Mouse (Mus musculus) kidney, embryonic 16.5 days (tissue): ENCODE results near the gene Nudt1. TPM values are rescaled to one million over a fixed set of nuclear protein-coding genes. Genes with fewer than 3 reads are reported as not detected.

Experiments
- ATAC-seq: fragments of 200-750 bp; cut with Nextera tagmentation; 2 replicates; pipeline ENCODE4 v1.8.0; 2017; ENCODE audit warnings: moderate TSS enrichment; ENCODE audit not compliant: low FRiP score, low TSS enrichment
- H3K27ac ChIP-seq: fragments of 300-500 bp; sonication (generic); 2 replicates; pipeline ENCODE4 v1.5.1; 2014; ENCODE audit warnings: low read length
- H3K27me3 ChIP-seq: fragments of 300-500 bp; sonication (generic); 2 replicates; pipeline ENCODE4 v1.6.1; 2014; ENCODE audit warnings: low read length, control low read depth, mixed read lengths; ENCODE audit not compliant: insufficient read depth
- H3K36me3 ChIP-seq: fragments of 300-500 bp; sonication (generic); 2 replicates; pipeline ENCODE4 v1.6.1; 2014; ENCODE audit warnings: low read length, control low read depth, mixed read lengths; ENCODE audit not compliant: insufficient read depth
- H3K4me1 ChIP-seq: fragments of 300-500 bp; sonication (generic); 2 replicates; pipeline ENCODE4 v1.6.1; 2014; ENCODE audit warnings: low read length, control low read depth, mixed read lengths; ENCODE audit not compliant: insufficient read depth
- H3K4me2 ChIP-seq: fragments of 300-500 bp; sonication (generic); replicated peaks from 2 replicates; pipeline ENCODE4 v1.6.1; 2014; ENCODE audit warnings: low read depth, low read length
- H3K4me3 ChIP-seq: fragments of 300-500 bp; sonication (generic); 2 replicates; pipeline ENCODE4 v1.5.1; 2014; ENCODE audit warnings: mild to moderate bottlenecking, low read length
- H3K9ac ChIP-seq: fragments of 300-500 bp; sonication (generic); replicated peaks from 2 replicates; pipeline ENCODE4 v1.6.1; 2014; ENCODE audit warnings: low read length
- H3K9me3 ChIP-seq: fragments of 300-500 bp; sonication (generic); 2 replicates; pipeline ENCODE4 v1.6.1; 2016; ENCODE audit warnings: low read length, control low read depth
- WGBS: fragments of 180-500 bp; shearing (Covaris S2); extraction: QIAGEN DNeasy Blood & Tissue Kit; methylation state at CpG from one replicate; pipeline ENCODE4 v1.1.7; 2014; 5-methylcytosine and 5-hydroxymethylcytosine counted together
- polyA plus RNA-seq: library from polyadenylated mRNA; unstranded; fragments of >200 nt; fragmentation: Nextera tagmentation; extraction: Ambion mirVana; gene quantifications from 2 replicates; pipeline ENCODE4 v1.2.1, GENCODE M21; 2015

Gene Nudt1
- polyA plus RNA-seq, 1 experiment from 2014 or later: 55.2 TPM

- 76% methylated on average over 1 of the region's 1 CpGs for WGBS
- Histone ChIP-seq H3K4me3 (no peak overlapping the region), H3K9me3 (peaks cover 4% of the 10 kb centered on the region; the same call in 1 of the 2 replicates), H3K36me3 (peaks cover 40% of the 10 kb centered on the region), H3K9ac (no peak overlapping the region), H3K4me1 (peaks cover 7% of the 10 kb centered on the region; the same call in 1 of the 2 replicates), H3K4me2 (no peak overlapping the region), H3K27me3 (no peaks in the 10 kb centered on the region), H3K27ac (no peak overlapping the region)
- ATAC-seq: no peak
These were observed 15.2 kb downstream of the Nudt1 start for GRCm38 (mm10) chr5:140336680-140337079.

GRCm38 (mm10) chr5:140338779-140339178 lies 17.3 kb downstream of the Nudt1 start:
- peaks cover 4% of the 10 kb centered on the region; the same call in 1 of the 2 replicates for H3K9me3 ChIP-seq
- H3K9ac ChIP-seq: no peak overlapping the region
- peaks cover 40% of the 10 kb centered on the region for H3K36me3 ChIP-seq
- no peak overlapping the region for H3K4me3 ChIP-seq
- 100% methylated on average over 4 of the region's 4 CpGs for WGBS
- no peak overlapping the region for H3K27ac ChIP-seq
- H3K4me1 ChIP-seq: no peaks in the 10 kb centered on the region
- H3K27me3 ChIP-seq: no peaks in the 10 kb centered on the region
- H3K4me2 ChIP-seq: no peak overlapping the region
- ATAC-seq: no peak

- H3K4me3 ChIP-seq: no peak overlapping the region
- H3K36me3 ChIP-seq: peaks cover 40% of the 10 kb centered on the region
- H3K9ac ChIP-seq: no peak overlapping the region
- ATAC-seq: no peak
- no peaks in the 10 kb centered on the region for H3K4me1 ChIP-seq
- H3K9me3 ChIP-seq: peaks cover 4% of the 10 kb centered on the region; the same call in 1 of the 2 replicates
- H3K27me3 ChIP-seq: no peaks in the 10 kb centered on the region
- no peak overlapping the region for H3K27ac ChIP-seq
- no peak overlapping the region for H3K4me2 ChIP-seq
- WGBS: 86% methylated on average over 3 of the region's 3 CpGs
These were observed 18.4 kb downstream of the Nudt1 start for GRCm38 (mm10) chr5:140339836-140340235.

- H3K4me2 ChIP-seq: no peak overlapping the region
- no peaks in the 10 kb centered on the region for H3K4me1 ChIP-seq
- no peaks in the 10 kb centered on the region for H3K27me3 ChIP-seq
- H3K9me3 ChIP-seq: peaks cover 4% of the 10 kb centered on the region; the same call in 1 of the 2 replicates
- H3K4me3 ChIP-seq: no peak overlapping the region
- ATAC-seq: no peak
- no peak overlapping the region for H3K9ac ChIP-seq
- H3K36me3 ChIP-seq: peaks cover 43% of the 10 kb centered on the region
- no peak overlapping the region for H3K27ac ChIP-seq
- 85% methylated on average over 4 of the region's 4 CpGs for WGBS
These were observed 21.4 kb downstream of the Nudt1 start for GRCm38 (mm10) chr5:140342880-140343279.

GRCm38 (mm10) chr5:140345244-140345643 lies 23.8 kb downstream of the Nudt1 start:
- Histone ChIP-seq H3K36me3 (peaks cover 20% of the 10 kb centered on the region), H3K9ac (no peak overlapping the region), H3K4me3 (no peak overlapping the region), H3K4me2 (no peak overlapping the region), H3K27me3 (no peaks in the 10 kb centered on the region), H3K9me3 (no peaks in the 10 kb centered on the region), H3K4me1 (no peaks in the 10 kb centered on the region), H3K27ac (no peak overlapping the region)
- 86% methylated on average over 4 of the region's 4 CpGs for WGBS
- ATAC-seq: no peak

GRCm38 (mm10) chr5:140346050-140346449 lies 24.6 kb downstream of the Nudt1 start:
- H3K4me2 ChIP-seq: no peak overlapping the region

GRCm38 (mm10) chr5:140349882-140350281 lies 28.4 kb downstream of the Nudt1 start:
- Histone ChIP-seq H3K4me1 (no peaks in the 10 kb centered on the region), H3K36me3 (peaks cover 45% of the 10 kb centered on the region)

More at GRCm38 (mm10) chr5:140346050-140346449, 24.6 kb downstream of the Nudt1 start:
- ATAC-seq: no peak
- Histone ChIP-seq H3K36me3 (peaks cover 17% of the 10 kb centered on the region), H3K9me3 (no peaks in the 10 kb centered on the region), H3K4me3 (no peak overlapping the region), H3K4me1 (no peaks in the 10 kb centered on the region), H3K9ac (no peak overlapping the region), H3K27me3 (no peaks in the 10 kb centered on the region), H3K27ac (no peak overlapping the region)
- 81% methylated on average over 1 of the region's 1 CpGs for WGBS

GRCm38 (mm10) chr5:140350731-140351497 lies 29.5 kb downstream of the Nudt1 start:
- peak; percentile 82 for ATAC-seq
- Histone ChIP-seq H3K27me3 (no peaks in the 10 kb centered on the region), H3K4me3 (no peak overlapping the region), H3K9me3 (no peaks in the 10 kb centered on the region), H3K36me3 (peaks cover 42% of the 10 kb centered on the region), H3K4me1 (no peaks in the 10 kb centered on the region), H3K9ac (no peak overlapping the region), H3K4me2 (no peak overlapping the region), H3K27ac (no peak overlapping the region)
- WGBS: 90% methylated on average over 8 of the region's 8 CpGs

More at GRCm38 (mm10) chr5:140349882-140350281, 28.4 kb downstream of the Nudt1 start:
- ATAC-seq: no peak
- Histone ChIP-seq H3K9ac (no peak overlapping the region), H3K4me3 (no peak overlapping the region), H3K27me3 (no peaks in the 10 kb centered on the region), H3K27ac (no peak overlapping the region), H3K4me2 (no peak overlapping the region), H3K9me3 (no peaks in the 10 kb centered on the region)
- WGBS: 93% methylated on average over 9 of the region's 9 CpGs

- no peak overlapping the region for H3K4me3 ChIP-seq
- 94% methylated on average over 6 of the region's 6 CpGs for WGBS
- no peak overlapping the region for H3K4me2 ChIP-seq
- H3K27me3 ChIP-seq: no peaks in the 10 kb centered on the region
- no peaks in the 10 kb centered on the region for H3K9me3 ChIP-seq
- peaks cover 48% of the 10 kb centered on the region for H3K36me3 ChIP-seq
- H3K27ac ChIP-seq: no peak overlapping the region
- no peaks in the 10 kb centered on the region for H3K4me1 ChIP-seq
- no peak overlapping the region for H3K9ac ChIP-seq
- no peak for ATAC-seq
These were observed 30.9 kb downstream of the Nudt1 start for GRCm38 (mm10) chr5:140352352-140352751.

- H3K4me2 ChIP-seq: no peak overlapping the region
- H3K9ac ChIP-seq: no peak overlapping the region
- WGBS: 77% methylated on average over 11 of the region's 11 CpGs
- no peaks in the 10 kb centered on the region for H3K4me1 ChIP-seq
- H3K36me3 ChIP-seq: peaks cover 53% of the 10 kb centered on the region
- no peaks in the 10 kb centered on the region for H3K27me3 ChIP-seq
- no peak for ATAC-seq
- H3K27ac ChIP-seq: no peak overlapping the region
- no peak overlapping the region for H3K4me3 ChIP-seq
- H3K9me3 ChIP-seq: no peaks in the 10 kb centered on the region
These were observed 34.5 kb downstream of the Nudt1 start for GRCm38 (mm10) chr5:140355934-140356333.
